In the genomic region with DNA sequence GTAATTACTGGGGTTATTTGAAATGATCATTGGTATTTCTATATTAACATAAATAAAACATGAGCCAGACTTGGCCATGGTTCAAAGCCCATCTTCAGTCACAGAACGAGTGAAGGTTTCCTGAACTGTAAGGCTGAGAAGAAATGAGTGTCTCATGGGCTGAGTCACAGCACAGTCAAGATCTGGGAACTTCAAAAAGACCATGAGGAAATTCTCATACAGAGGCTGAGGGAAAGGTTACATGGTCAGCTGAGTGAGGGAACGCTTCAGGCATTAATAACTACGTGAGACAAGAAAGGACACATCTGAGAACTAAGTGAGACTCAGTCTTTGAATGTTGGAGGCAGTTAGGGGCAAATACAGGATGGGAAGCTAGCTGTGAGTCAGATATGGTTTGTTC, we compare ENCODE assay signal across 30 mouse cellular contexts.
DNase-seq lines count a peak whose midpoint lies in the region; ATAC-seq and TF ChIP-seq lines count a peak whose summit lies in the region.
"Had no signal": no experiment of that assay in that cellular context is flagged by ENCODE, and none has a peak within 500 bp of the region (broad histone marks: within the 10 kb centered on the region; RNA-seq: fewer than 3 reads in every experiment).

No protein-coding gene starts in this region.

- no peaks in the 10 kb centered on the region for H3K9me3 ChIP-seq in lung, postnatal 0 days (ENCODE audit: low read length)
- H3K9me3 ChIP-seq in stomach, embryonic 16.5 days (replicated peaks; ENCODE audit: control insufficient read depth, low read length): no peaks in the 10 kb centered on the region; the same call in 1 of the 2 replicates
- no peaks in the 10 kb centered on the region for H3K9me3 ChIP-seq in liver, embryonic 11.5 days (ENCODE audit: control insufficient read depth, low read length)
- H3K9me3 ChIP-seq: embryonic facial prominence, embryonic 13.5 days; forebrain, embryonic 13.5 days; liver, embryonic 13.5 days; lung, embryonic 15.5 days; midbrain, embryonic 10.5 days; neural tube, embryonic 12.5 days had no signal

- no peaks in the 10 kb centered on the region for H3K27me3 ChIP-seq in lung, postnatal 0 days (replicated peaks; ENCODE audit: insufficient read depth, low read length)
- H3K27me3 ChIP-seq in stomach, embryonic 16.5 days (ENCODE audit: control insufficient read depth, insufficient read depth, low read length): no peaks in the 10 kb centered on the region
- no peaks in the 10 kb centered on the region for H3K27me3 ChIP-seq in liver, embryonic 11.5 days (replicated peaks; ENCODE audit: control insufficient read depth, insufficient read depth, low read length)
- H3K27me3 ChIP-seq: embryonic facial prominence, embryonic 13.5 days; hindbrain, embryonic 13.5 days; liver, embryonic 13.5 days; lung, embryonic 15.5 days; neural tube, embryonic 12.5 days had no signal

- H3K4me2 ChIP-seq in lung, postnatal 0 days (replicated peaks; ENCODE audit: low read depth, low read length): no peak overlapping the region
- H3K4me2 ChIP-seq in stomach, embryonic 16.5 days (ENCODE audit: low read depth, low read length): no peak overlapping the region
- no peak overlapping the region for H3K4me2 ChIP-seq in liver, embryonic 11.5 days
- H3K4me2 ChIP-seq: embryonic facial prominence, embryonic 13.5 days; forebrain, embryonic 13.5 days; heart, embryonic 11.5 days; hindbrain, embryonic 13.5 days; liver, embryonic 13.5 days; lung, embryonic 15.5 days; neural tube, embryonic 12.5 days had no signal

- peaks cover 6% of the 10 kb centered on the region; the same call in 1 of the 2 replicates for H3K4me1 ChIP-seq in lung, postnatal 0 days (ENCODE audit: insufficient read depth, low read depth, low read length)
- H3K4me1 ChIP-seq in stomach, embryonic 16.5 days (ENCODE audit: control insufficient read depth, insufficient read depth, low read length): peaks cover 4% of the 10 kb centered on the region; the same call in 1 of the 2 replicates
- no peaks in the 10 kb centered on the region for H3K4me1 ChIP-seq in liver, embryonic 11.5 days (replicated peaks; ENCODE audit: control insufficient read depth, insufficient read depth, low read length)
- H3K4me1 ChIP-seq: embryonic facial prominence, embryonic 13.5 days; forebrain, embryonic 13.5 days; hindbrain, embryonic 13.5 days; liver, embryonic 13.5 days; midbrain, embryonic 10.5 days; neural tube, embryonic 12.5 days had no signal

- 42% methylated on average over 3 of the region's 3 CpGs for WGBS in lung, postnatal 0 days
- WGBS in stomach, embryonic 16.5 days: 45% methylated on average over 3 of the region's 3 CpGs
- 75% methylated on average over 3 of the region's 3 CpGs for WGBS in liver, embryonic 11.5 days

- TF ChIP-seq CTCF in lung, postnatal 0 days (IDR thresholded peaks at IDR 0.05): no peak

- TF ChIP-seq EP300 in lung, postnatal 0 days (IDR thresholded peaks at IDR 0.05): peak; percentile 77

- peak; percentile 86 for ATAC-seq in lung, postnatal 0 days
- ATAC-seq in stomach, embryonic 16.5 days (ENCODE audit: insufficient read depth, low FRiP score): peak; percentile 40; the same call in 1 of the 2 replicates
- no peak for ATAC-seq in liver, embryonic 11.5 days (replicated peaks; ENCODE audit: low FRiP score)
- ATAC-seq: CD4-positive, CD25-positive, alpha-beta regulatory T cell, adult 4 months; forebrain, embryonic 13.5 days; intestine, embryonic 16.5 days; midbrain, embryonic 16.5 days had no signal

- no peak overlapping the region for H3K9ac ChIP-seq in lung, postnatal 0 days (replicated peaks; ENCODE audit: low read depth)
- no peak overlapping the region for H3K9ac ChIP-seq in stomach, embryonic 16.5 days (ENCODE audit: low read length)
- H3K9ac ChIP-seq in liver, embryonic 11.5 days (ENCODE audit: low read depth, low read length): no peak overlapping the region
- H3K9ac ChIP-seq: embryonic facial prominence, embryonic 13.5 days; forebrain, embryonic 13.5 days; hindbrain, embryonic 13.5 days; liver, embryonic 13.5 days; lung, embryonic 15.5 days; neural tube, embryonic 12.5 days had no signal

- H3K27ac ChIP-seq in lung, postnatal 0 days (ENCODE audit: low read length): no peak overlapping the region
- H3K27ac ChIP-seq in stomach, embryonic 16.5 days (ENCODE audit: low read length): peak overlapping the region; percentile 58
- no peak overlapping the region for H3K27ac ChIP-seq in liver, embryonic 11.5 days (ENCODE audit: low read depth, low read length)
- H3K27ac ChIP-seq: embryonic facial prominence, embryonic 13.5 days; forebrain, embryonic 13.5 days; hindbrain, embryonic 13.5 days; kidney, postnatal 0 days; liver, embryonic 13.5 days; lung, embryonic 15.5 days; midbrain, embryonic 10.5 days; neural tube, embryonic 12.5 days had no signal

- no peak overlapping the region for H3K4me3 ChIP-seq in lung, postnatal 0 days (ENCODE audit: low read depth, low read length)
- H3K4me3 ChIP-seq in stomach, embryonic 16.5 days (replicated peaks; ENCODE audit: low read length): no peak overlapping the region
- H3K4me3 ChIP-seq in liver, embryonic 11.5 days (ENCODE audit: low read depth, low read length): no peak overlapping the region
- H3K4me3 ChIP-seq: embryonic facial prominence, embryonic 13.5 days; forebrain, embryonic 13.5 days; hindbrain, embryonic 13.5 days; liver, embryonic 13.5 days; lung, embryonic 15.5 days; midbrain, embryonic 10.5 days; myocyte; neural tube, embryonic 12.5 days had no signal

- peak; percentile 8 for DNase-seq in adrenal gland, adult 8-10 months
- DNase-seq in adrenal gland, adult 18-20 months (ENCODE audit: low spot score in 2 of 2): no peak
- peak; percentile 76 for DNase-seq in lung, postnatal 0 days (ENCODE audit: low spot score)
- DNase-seq in lung, adult 18-20 months: no peak
- DNase-seq in NIH3T3 (ENCODE audit: low read depth): peak; percentile 54
- DNase-seq in frontal cortex, postnatal 10 days (ENCODE audit: low spot score in 2 of 2): no peak
- no peak for DNase-seq in liver, embryonic 11.5 days (ENCODE audit: low spot score)
- DNase-seq: cerebellum, adult 11 months; cerebellum, adult 9-10 months; cerebellum, postnatal 36 days; gastrocnemius, postnatal 25 days; heart, adult 11 months; heart, postnatal 4 days; kidney, adult 8-10 months; layer of hippocampus, postnatal 36 days; left cerebral cortex, postnatal 4 days; liver, embryonic 13.5 days had no signal

- H3K36me3 ChIP-seq in lung, postnatal 0 days (ENCODE audit: insufficient read depth, low read length): no peaks in the 10 kb centered on the region
- H3K36me3 ChIP-seq in stomach, embryonic 16.5 days (ENCODE audit: control insufficient read depth, insufficient read depth, low read length): no peaks in the 10 kb centered on the region
- H3K36me3 ChIP-seq in liver, embryonic 11.5 days (ENCODE audit: control insufficient read depth, insufficient read depth, low read length): no peaks in the 10 kb centered on the region
- H3K36me3 ChIP-seq: embryonic facial prominence, embryonic 13.5 days; hindbrain, embryonic 13.5 days; liver, embryonic 13.5 days; lung, embryonic 15.5 days; midbrain, embryonic 10.5 days; neural tube, embryonic 12.5 days had no signal

Comparison
In these comparisons a context has a peak if more than half of its experiments do, and no peak if none do; other contexts are left out.
1. DNase-seq: peak in adrenal gland, adult 8-10 months (single experiment), lung, postnatal 0 days (single experiment) and NIH3T3 (single experiment); none in adrenal gland, adult 18-20 months (0 of 2), lung, adult 18-20 months (0 of 2), frontal cortex, postnatal 10 days (0 of 2) and liver, embryonic 11.5 days (single experiment).